Mouse (Mus musculus): ENCODE measurements around the gene Smarcb1. TPM values are rescaled to one million over a fixed set of nuclear protein-coding genes. Genes with fewer than 3 reads are reported as not detected.
A peak's percentile ranks its signal among the peaks of the same experiment; 100 is the strongest.

The Smarcb1 gene
- polyA plus RNA-seq, 1 experiment from 2014 or later, result 263 TPM

- DNase-seq (ENCODE audit: low spot score) (no peak), ATAC-seq (ENCODE audit: insufficient number of reproducible peaks, low FRiP score, low TSS enrichment, low read depth) (no peak)
- Histone ChIP-seq H3K27me3 (ENCODE audit: control insufficient read depth, insufficient read depth, low read length) (no peaks in the 10 kb centered on the region), H3K36me3 (ENCODE audit: control insufficient read depth, insufficient read depth, low read length) (no peaks in the 10 kb centered on the region; the same call in 1 of the 2 replicates), H3K4me1 (ENCODE audit: control insufficient read depth, insufficient read depth, low read length) (peaks cover 6% of the 10 kb centered on the region), H3K27ac (replicated peaks; ENCODE audit: low read depth, low read length) (no peak overlapping the region), H3K4me3 (ENCODE audit: low read depth, low read length) (no peak overlapping the region), H3K4me2 (ENCODE audit: low read depth, severe bottlenecking) (no peak overlapping the region), H3K9me3 (ENCODE audit: control insufficient read depth, low read length) (no peaks in the 10 kb centered on the region), H3K9ac (ENCODE audit: low read length) (no peak overlapping the region)
- 68% methylated on average over 2 of the region's 2 CpGs for WGBS
Measured at GRCm38 (mm10) chr10:75924324-75924723, 2.9 kb upstream of the Smarcb1 start.

GRCm38 (mm10) chr10:75921726-75922560 lies 526 bp upstream of the Smarcb1 start:
- Histone ChIP-seq H3K9me3 (ENCODE audit: control insufficient read depth, low read length) (no peaks in the 10 kb centered on the region), H3K27me3 (ENCODE audit: control insufficient read depth, insufficient read depth, low read length) (no peaks in the 10 kb centered on the region), H3K4me3 (ENCODE audit: low read depth, low read length) (peak overlapping the region; percentile 66), H3K36me3 (ENCODE audit: control insufficient read depth, insufficient read depth, low read length) (no peaks in the 10 kb centered on the region; the same call in 1 of the 2 replicates), H3K27ac (replicated peaks; ENCODE audit: low read depth, low read length) (peak overlapping the region; percentile 84; the same call in 1 of the 2 replicates), H3K4me2 (ENCODE audit: low read depth, severe bottlenecking) (peak overlapping the region; percentile 73), H3K4me1 (ENCODE audit: control insufficient read depth, insufficient read depth, low read length) (peaks cover 9% of the 10 kb centered on the region), H3K9ac (ENCODE audit: low read length) (peak overlapping the region; percentile 89)
- ATAC-seq (ENCODE audit: insufficient number of reproducible peaks, low FRiP score, low TSS enrichment, low read depth) (0 out of 2 replicates have a peak, but pooled peaks have one; percentile 1), DNase-seq (ENCODE audit: low spot score) (no peak)
- WGBS, result 5% methylated on average over 22 of the region's 22 CpGs

GRCm38 (mm10) chr10:75919026-75919425 lies 2.4 kb downstream of the Smarcb1 start:
- H3K4me1 ChIP-seq (ENCODE audit: control insufficient read depth, insufficient read depth, low read length), result peaks cover 12% of the 10 kb centered on the region
- H3K36me3 ChIP-seq (ENCODE audit: control insufficient read depth, insufficient read depth, low read length), result no peaks in the 10 kb centered on the region; the same call in 1 of the 2 replicates
- no peak for ATAC-seq (ENCODE audit: insufficient number of reproducible peaks, low FRiP score, low TSS enrichment, low read depth)
- no peak overlapping the region for H3K27ac ChIP-seq (replicated peaks; ENCODE audit: low read depth, low read length)
- H3K9ac ChIP-seq (ENCODE audit: low read length), result no peak overlapping the region
- H3K4me3 ChIP-seq (ENCODE audit: low read depth, low read length), result no peak overlapping the region
- H3K9me3 ChIP-seq (ENCODE audit: control insufficient read depth, low read length), result no peaks in the 10 kb centered on the region
- 91% methylated on average over 5 of the region's 5 CpGs for WGBS
- no peak overlapping the region for H3K4me2 ChIP-seq (ENCODE audit: low read depth, severe bottlenecking)
- DNase-seq (ENCODE audit: low spot score), result no peak
- H3K27me3 ChIP-seq (ENCODE audit: control insufficient read depth, insufficient read depth, low read length), result no peaks in the 10 kb centered on the region

GRCm38 (mm10) chr10:75916840-75917239 lies 4.6 kb downstream of the Smarcb1 start:
- Histone ChIP-seq H3K4me2 (ENCODE audit: low read depth, severe bottlenecking) (no peak overlapping the region), H3K36me3 (ENCODE audit: control insufficient read depth, insufficient read depth, low read length) (peaks cover 2% of the 10 kb centered on the region; the same call in 1 of the 2 replicates), H3K27ac (replicated peaks; ENCODE audit: low read depth, low read length) (no peak overlapping the region), H3K27me3 (ENCODE audit: control insufficient read depth, insufficient read depth, low read length) (no peaks in the 10 kb centered on the region), H3K9me3 (ENCODE audit: control insufficient read depth, low read length) (no peaks in the 10 kb centered on the region), H3K9ac (ENCODE audit: low read length) (no peak overlapping the region), H3K4me3 (ENCODE audit: low read depth, low read length) (no peak overlapping the region), H3K4me1 (ENCODE audit: control insufficient read depth, insufficient read depth, low read length) (peaks cover 8% of the 10 kb centered on the region; the same call in 1 of the 2 replicates)
- ATAC-seq (ENCODE audit: insufficient number of reproducible peaks, low FRiP score, low TSS enrichment, low read depth) (no peak), DNase-seq (ENCODE audit: low spot score) (peak; percentile 54)
- WGBS, result 39% methylated on average over 8 of the region's 8 CpGs

GRCm38 (mm10) chr10:75915557-75915956 lies 5.9 kb downstream of the Smarcb1 start:
- ATAC-seq (ENCODE audit: insufficient number of reproducible peaks, low FRiP score, low TSS enrichment, low read depth) (no peak), DNase-seq (ENCODE audit: low spot score) (no peak)
- Histone ChIP-seq H3K4me1 (ENCODE audit: control insufficient read depth, insufficient read depth, low read length) (peaks cover 8% of the 10 kb centered on the region; the same call in 1 of the 2 replicates), H3K27me3 (ENCODE audit: control insufficient read depth, insufficient read depth, low read length) (no peaks in the 10 kb centered on the region), H3K9me3 (ENCODE audit: control insufficient read depth, low read length) (no peaks in the 10 kb centered on the region), H3K4me2 (ENCODE audit: low read depth, severe bottlenecking) (no peak overlapping the region), H3K9ac (ENCODE audit: low read length) (no peak overlapping the region), H3K36me3 (ENCODE audit: control insufficient read depth, insufficient read depth, low read length) (peaks cover 7% of the 10 kb centered on the region; the same call in 1 of the 2 replicates), H3K27ac (replicated peaks; ENCODE audit: low read depth, low read length) (no peak overlapping the region), H3K4me3 (ENCODE audit: low read depth, low read length) (no peak overlapping the region)
- WGBS, result 77% methylated on average over 7 of the region's 7 CpGs

- H3K4me2 ChIP-seq (ENCODE audit: low read depth, severe bottlenecking), result no peak overlapping the region
- H3K27ac ChIP-seq (replicated peaks; ENCODE audit: low read depth, low read length), result no peak overlapping the region
Measured at GRCm38 (mm10) chr10:75913013-75913589, 8.3 kb downstream of the Smarcb1 start.

GRCm38 (mm10) chr10:75910698-75911097 lies 10.7 kb downstream of the Smarcb1 start:
- H3K4me2 ChIP-seq (ENCODE audit: low read depth, severe bottlenecking), result no peak overlapping the region
- peaks cover 23% of the 10 kb centered on the region for H3K36me3 ChIP-seq (ENCODE audit: control insufficient read depth, insufficient read depth, low read length)
- no peaks in the 10 kb centered on the region for H3K4me1 ChIP-seq (ENCODE audit: control insufficient read depth, insufficient read depth, low read length)
- DNase-seq (ENCODE audit: low spot score), result no peak
- H3K9me3 ChIP-seq (ENCODE audit: control insufficient read depth, low read length), result no peaks in the 10 kb centered on the region
- H3K4me3 ChIP-seq (ENCODE audit: low read depth, low read length), result no peak overlapping the region
- ATAC-seq (ENCODE audit: insufficient number of reproducible peaks, low FRiP score, low TSS enrichment, low read depth), result no peak
- no peak overlapping the region for H3K27ac ChIP-seq (replicated peaks; ENCODE audit: low read depth, low read length)
- H3K27me3 ChIP-seq (ENCODE audit: control insufficient read depth, insufficient read depth, low read length), result no peaks in the 10 kb centered on the region
- WGBS, result 80% methylated on average over 2 of the region's 2 CpGs
- H3K9ac ChIP-seq (ENCODE audit: low read length), result no peak overlapping the region

More at GRCm38 (mm10) chr10:75913013-75913589, 8.3 kb downstream of the Smarcb1 start:
- Histone ChIP-seq H3K27me3 (ENCODE audit: control insufficient read depth, insufficient read depth, low read length) (no peaks in the 10 kb centered on the region), H3K4me3 (ENCODE audit: low read depth, low read length) (no peak overlapping the region), H3K9me3 (ENCODE audit: control insufficient read depth, low read length) (no peaks in the 10 kb centered on the region), H3K9ac (ENCODE audit: low read length) (no peak overlapping the region), H3K4me1 (ENCODE audit: control insufficient read depth, insufficient read depth, low read length) (peaks cover 3% of the 10 kb centered on the region; the same call in 1 of the 2 replicates), H3K36me3 (ENCODE audit: control insufficient read depth, insufficient read depth, low read length) (peaks cover 16% of the 10 kb centered on the region)
- 82% methylated on average over 6 of the region's 6 CpGs for WGBS
- DNase-seq (ENCODE audit: low spot score) (no peak), ATAC-seq (ENCODE audit: insufficient number of reproducible peaks, low FRiP score, low TSS enrichment, low read depth) (no peak)

GRCm38 (mm10) chr10:75906882-75907281 lies 14.5 kb downstream of the Smarcb1 start:
- no peaks in the 10 kb centered on the region for H3K9me3 ChIP-seq (ENCODE audit: control insufficient read depth, low read length)
- no peak for ATAC-seq (ENCODE audit: insufficient number of reproducible peaks, low FRiP score, low TSS enrichment, low read depth)
- peaks cover 46% of the 10 kb centered on the region for H3K36me3 ChIP-seq (ENCODE audit: control insufficient read depth, insufficient read depth, low read length)
- 94% methylated on average over 4 of the region's 4 CpGs for WGBS
- no peaks in the 10 kb centered on the region for H3K27me3 ChIP-seq (ENCODE audit: control insufficient read depth, insufficient read depth, low read length)
- DNase-seq (ENCODE audit: low spot score), result no peak
- no peak overlapping the region for H3K9ac ChIP-seq (ENCODE audit: low read length)
- no peak overlapping the region for H3K27ac ChIP-seq (replicated peaks; ENCODE audit: low read depth, low read length)
- no peaks in the 10 kb centered on the region for H3K4me1 ChIP-seq (ENCODE audit: control insufficient read depth, insufficient read depth, low read length)
- no peak overlapping the region for H3K4me3 ChIP-seq (ENCODE audit: low read depth, low read length)
- no peak overlapping the region for H3K4me2 ChIP-seq (ENCODE audit: low read depth, severe bottlenecking)
